Mouse (Mus musculus) spleen, postnatal 10 days (tissue): Measurements from ENCODE around the gene Mrpl54.

Source experiments
- DNase-seq, 2 experiments: peaks; one replicate each; pipeline ENCODE4 v3.0.0; 2021 to 2022; ENCODE audit warnings: low spot score in 2 of 2

Gene Mrpl54

DNA sequence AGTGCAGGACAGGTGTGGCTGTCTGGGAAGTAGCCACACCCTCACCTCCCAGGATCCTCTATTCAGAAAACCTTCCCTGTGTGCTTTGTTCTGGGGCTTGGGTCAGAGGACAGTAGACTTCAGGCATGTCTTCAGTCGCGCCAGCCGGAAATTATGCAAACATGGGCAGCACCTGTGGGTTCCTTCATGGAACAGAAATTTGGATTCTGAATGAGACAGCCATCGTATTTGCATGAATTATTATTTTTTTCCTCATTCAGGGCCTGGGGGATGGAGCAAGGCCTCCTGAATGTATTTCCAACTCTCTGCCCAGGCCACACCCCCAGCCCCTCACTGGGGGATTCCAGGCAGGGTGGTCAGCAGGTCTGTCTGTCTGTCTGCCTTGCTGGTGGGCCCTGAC lies 5.7 kb downstream of the Mrpl54 start:
- no peak for DNase-seq

- no peak for DNase-seq
These were observed 7.4 kb downstream of the Mrpl54 start for GRCm38 (mm10) chr10:81259225-81259884.

GRCm38 (mm10) chr10:81257158-81258039 lies 9.3 kb downstream of the Mrpl54 start:
- peak in 1 of 2 experiments; percentile 57 for DNase-seq

- DNase-seq = no peak
These were observed 11.8 kb downstream of the Mrpl54 start for GRCm38 (mm10) chr10:81254886-81255285.

- peak in 1 of 2 experiments; percentile 50 for DNase-seq
These were observed 14.0 kb downstream of the Mrpl54 start, which contains the start of gene Matk for GRCm38 (mm10) chr10:81252424-81253419. Gene Matk (plus strand): TSS chr10:81252935.

- DNase-seq = no peak
These were observed 17.3 kb downstream of the Mrpl54 start for GRCm38 (mm10) chr10:81249442-81249841.

DNA sequence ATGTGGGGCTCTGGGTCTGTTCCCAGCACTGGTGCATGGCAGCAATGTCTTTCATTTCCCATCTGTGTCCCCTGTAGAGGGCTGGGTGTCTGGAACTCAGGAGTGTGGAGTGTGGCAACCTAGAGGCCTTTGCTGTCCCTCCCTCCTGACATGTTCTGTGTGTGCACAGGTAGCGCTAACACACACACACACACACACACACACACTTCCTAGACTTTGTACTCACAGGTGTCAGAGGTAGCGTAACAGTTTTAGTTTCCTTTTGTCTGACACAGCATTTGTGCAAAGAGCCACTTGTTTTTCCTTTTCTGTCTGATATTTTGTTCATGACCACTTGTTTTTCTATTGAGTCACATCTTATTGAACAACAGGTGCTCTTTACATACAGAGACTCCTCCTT lies 18.9 kb downstream of the Mrpl54 start:
- no peak for DNase-seq

- DNase-seq = no peak
These were observed 21.6 kb downstream of the Mrpl54 start for GRCm38 (mm10) chr10:81245166-81245565.

- peak; percentile 82 to 88 for DNase-seq
These were observed 22.1 kb downstream of the Mrpl54 start for GRCm38 (mm10) chr10:81244595-81244994.

DNA sequence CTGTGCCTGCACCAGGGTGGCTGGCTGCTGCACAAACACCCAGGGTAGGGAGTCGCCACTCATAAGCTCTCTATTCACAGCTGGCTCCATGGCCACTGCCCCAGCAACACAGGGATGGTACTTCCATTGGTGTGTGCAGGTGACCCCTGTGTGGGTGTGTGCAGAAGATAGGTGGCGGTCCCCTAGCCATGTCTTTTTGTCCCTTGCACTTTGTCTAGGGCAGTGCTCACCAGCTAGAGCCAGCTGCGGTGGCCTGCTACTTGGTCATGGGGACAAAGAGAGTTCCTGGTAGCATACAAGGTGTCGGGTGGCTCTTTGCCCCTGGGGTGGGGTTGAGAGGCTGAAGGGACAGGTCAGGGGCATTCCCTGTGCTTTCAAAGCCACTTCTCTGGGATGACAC lies 22.6 kb downstream of the Mrpl54 start:
- DNase-seq = no peak

DNA sequence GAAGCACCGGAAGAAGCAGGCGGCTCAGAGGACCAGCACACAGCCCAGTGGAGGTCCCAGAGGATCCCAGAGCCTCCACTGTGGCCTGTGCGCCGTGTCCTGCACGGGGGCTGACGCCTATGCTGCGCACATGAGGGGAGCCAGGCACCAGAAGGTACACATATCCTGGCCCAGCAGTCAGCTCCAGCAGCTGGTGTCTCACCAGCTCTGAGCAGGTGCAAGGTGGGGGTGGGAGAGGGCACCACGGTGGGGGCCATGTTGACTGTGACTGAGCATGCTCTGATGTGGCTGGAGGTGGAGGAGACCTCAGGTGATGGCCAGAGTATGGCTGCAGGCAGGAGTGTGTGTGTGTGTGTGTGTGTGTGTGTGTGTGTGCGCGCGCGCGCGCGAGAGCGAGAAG lies 24.7 kb downstream of the Mrpl54 start:
- no peak for DNase-seq

GRCm38 (mm10) chr10:81240876-81241275 lies 25.9 kb downstream of the Mrpl54 start:
- DNase-seq = peak in 1 of 2 experiments; percentile 83

- no peak for DNase-seq
These were observed 28.1 kb downstream of the Mrpl54 start for GRCm38 (mm10) chr10:81238618-81239017.

- no peak for DNase-seq
These were observed 30.1 kb downstream of the Mrpl54 start for GRCm38 (mm10) chr10:81236471-81237268.

- DNase-seq = no peak
These were observed 32.5 kb downstream of the Mrpl54 start for GRCm38 (mm10) chr10:81234206-81234605.

DNA sequence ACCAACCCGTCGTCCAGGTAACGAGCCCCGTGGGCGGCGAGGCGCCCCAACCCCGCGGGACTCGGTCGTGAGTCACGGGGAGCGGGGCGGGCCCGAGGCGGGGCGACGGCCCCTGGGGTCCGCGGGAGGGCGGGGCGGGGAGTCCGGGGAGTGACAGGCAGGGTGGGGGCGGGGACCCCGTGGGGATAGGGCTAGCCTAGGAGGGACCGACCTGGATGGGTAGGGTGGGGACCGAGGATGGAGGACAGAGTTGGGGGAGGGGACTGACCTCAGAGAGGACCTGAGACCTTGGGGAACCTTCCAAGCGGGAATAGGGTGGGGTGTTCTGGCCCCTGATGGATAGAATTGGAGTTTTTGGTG lies 33.5 kb downstream of the Mrpl54 start:
- DNase-seq = no peak

DNA sequence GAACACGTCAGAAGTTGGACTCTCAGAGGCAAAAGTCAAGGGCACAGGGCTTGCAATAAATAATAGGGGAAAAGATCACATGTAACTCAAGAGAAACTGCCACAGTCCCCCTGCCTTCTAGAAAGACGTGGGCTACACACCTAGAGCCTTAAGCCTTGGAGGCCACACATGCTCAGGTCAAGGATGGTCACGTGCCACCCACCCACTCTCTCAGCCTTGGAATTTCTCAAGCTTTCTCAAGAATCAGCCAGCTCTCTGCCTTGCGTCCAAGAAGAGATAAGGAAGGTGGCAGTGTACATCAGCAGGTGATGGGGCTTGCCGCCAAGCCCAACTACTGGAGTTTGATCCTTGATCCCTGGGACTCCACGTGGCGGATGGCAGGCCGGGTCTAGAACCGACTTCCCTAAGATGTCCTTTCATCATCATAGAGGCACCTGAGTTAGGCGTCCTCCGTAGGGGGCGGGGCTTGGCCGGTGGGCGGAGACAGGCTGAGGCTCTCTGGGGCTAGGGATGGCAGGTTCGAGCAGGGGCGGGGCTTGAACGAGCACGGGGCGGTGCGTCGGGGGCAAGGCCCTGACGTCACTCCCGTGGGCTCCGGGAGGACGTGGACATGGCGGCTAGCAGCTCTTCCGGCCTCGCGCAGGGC lies 34.0 kb downstream of the Mrpl54 start, which contains the start of gene Zfr2:
TSS of gene Zfr2 (plus strand) at position 576 of the 646 bp plus-strand sequence.
- DNase-seq = peak; percentile 74 to 94

DNA sequence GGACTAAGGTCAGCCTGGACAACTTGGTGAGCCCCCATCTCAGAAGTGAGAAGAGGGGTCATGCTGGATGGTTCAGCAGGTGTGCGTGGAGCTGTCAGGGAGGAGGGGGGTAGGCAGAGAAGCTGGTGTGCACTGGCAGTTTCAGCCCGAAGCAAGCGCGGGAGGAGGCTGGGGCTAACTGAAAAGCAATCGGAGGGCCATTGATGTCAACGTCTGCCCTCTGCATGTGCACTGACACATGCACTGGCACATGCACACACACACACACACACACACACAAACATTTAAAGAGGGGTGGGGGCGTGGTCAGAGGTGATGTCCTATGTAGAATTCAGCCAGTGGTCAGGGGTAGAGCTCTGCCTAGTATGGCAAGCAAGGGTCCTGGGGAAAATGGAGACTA lies 35.3 kb downstream of the Mrpl54 start:
- DNase-seq = no peak

- no peak for DNase-seq
These were observed 36.0 kb downstream of the Mrpl54 start, which contains the start of gene Atcay for GRCm38 (mm10) chr10:81230438-81231332. Gene Atcay (minus strand): TSS chr10:81230833.
